Mouse (Mus musculus) cerebellum, adult 8-10 months (tissue): ENCODE measurements at regions not wholly inside any gene's neighbourhood (a gene's known extent, or its start where the extent isn't known, plus 50 kb on each side); places are given as distances from the start of the nearest gene placed in this dataset.
"Not testable (repeated sequence)": the region's sequence is repeated elsewhere in the genome, so short reads cannot be mapped to it uniquely, and the experiment has no call there.

Source experiments
- DNase-seq: peaks from one replicate; pipeline ENCODE4 v3.0.0; 2022

DNA sequence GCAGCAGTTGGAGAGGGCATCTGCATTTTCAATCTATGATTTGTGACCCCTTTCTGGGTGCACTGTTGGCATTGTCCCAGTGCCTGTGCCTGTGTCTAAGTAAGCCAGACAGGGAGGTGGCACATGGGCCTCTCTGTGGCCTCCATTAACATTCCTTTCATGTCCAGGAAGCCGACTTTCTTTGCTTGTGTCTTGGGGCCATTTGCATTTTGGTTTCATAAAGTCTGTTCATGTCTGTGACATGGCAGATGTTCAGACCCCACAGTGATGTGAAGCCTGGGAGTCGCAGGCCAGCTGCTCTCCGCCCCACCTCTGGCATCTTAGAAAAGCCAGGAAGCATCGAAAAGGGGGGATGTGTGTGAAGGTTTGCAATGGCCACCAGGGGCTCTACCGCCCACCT lies 153.1 kb downstream of the Kif26a start:
- no peak for DNase-seq

DNA sequence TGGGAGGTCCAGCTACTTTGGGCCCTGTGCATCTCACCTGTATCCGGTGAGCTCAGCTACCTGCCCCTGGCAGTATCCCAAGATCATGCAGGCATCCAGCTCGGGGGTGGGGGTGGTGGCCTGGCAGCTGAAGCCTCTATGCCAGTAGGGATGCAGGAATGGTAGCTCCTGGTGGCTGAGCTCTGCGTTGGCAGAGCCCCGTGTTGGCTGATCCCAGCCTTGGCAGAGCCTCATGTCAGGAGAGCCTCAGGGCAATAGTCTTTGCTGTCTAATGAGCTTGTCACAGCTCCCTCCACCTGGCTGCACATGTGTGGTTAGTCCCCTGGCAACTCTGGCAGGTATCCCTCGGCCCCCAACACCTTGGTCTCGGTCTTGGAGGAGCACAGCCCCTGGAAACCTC lies 153.6 kb downstream of the Kif26a start:
- no peak for DNase-seq

- DNase-seq, result no peak
These were observed 154.1 kb downstream of the Kif26a start for GRCm38 (mm10) chr12:112300125-112300524.

GRCm38 (mm10) chr12:112301411-112301891 lies 155.4 kb downstream of the Kif26a start:
- DNase-seq, result no peak

- DNase-seq, result no peak
These were observed 155.9 kb downstream of the Kif26a start for GRCm38 (mm10) chr12:112301929-112302328.

- no peak for DNase-seq
These were observed 160.2 kb downstream of the Kif26a start for GRCm38 (mm10) chr12:112306208-112306607.

DNA sequence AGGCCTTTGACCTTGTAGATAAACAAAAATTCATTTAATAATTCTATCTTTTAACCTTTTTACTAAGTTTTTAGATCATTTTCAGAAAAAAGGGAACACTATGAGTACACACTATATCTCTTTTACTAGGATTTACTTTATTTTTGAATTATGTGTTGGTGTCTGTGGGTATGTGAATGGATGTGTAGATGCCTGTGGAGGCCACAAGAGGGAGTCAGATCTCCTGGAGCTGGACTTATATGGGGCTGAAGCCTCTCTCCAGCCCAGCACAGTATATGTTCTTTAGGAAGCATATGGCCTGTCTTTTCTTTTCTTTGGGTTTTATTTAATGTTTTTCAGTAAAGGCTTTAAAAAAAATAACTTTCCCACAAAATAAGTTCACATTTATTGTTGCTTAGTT lies 162.0 kb downstream of the Kif26a start:
- DNase-seq, result no peak

DNA sequence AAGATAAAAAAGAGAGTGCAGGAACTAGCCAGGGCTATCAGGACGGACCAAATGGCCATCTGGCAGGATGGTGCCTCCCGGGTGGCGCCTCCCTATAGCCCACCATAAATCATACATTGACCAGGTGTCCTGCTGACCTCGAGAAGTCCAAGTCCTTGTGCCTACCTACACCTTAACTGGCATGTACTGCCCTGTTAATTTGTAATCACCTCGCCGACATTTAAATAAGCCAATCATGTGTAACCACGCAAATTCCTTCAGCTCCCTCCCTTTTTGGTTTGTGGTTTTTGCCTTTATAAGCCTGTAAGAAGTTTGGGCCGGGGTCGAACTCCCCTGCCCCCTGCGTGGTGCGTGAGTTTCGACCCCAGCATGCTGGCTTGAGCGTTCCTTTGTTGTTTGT lies 163.1 kb downstream of the Kif26a start:
- DNase-seq, result not testable (repeated sequence)

- DNase-seq, result no peak
These were observed 163.8 kb downstream of the Kif26a start for GRCm38 (mm10) chr12:112309781-112310180.

- DNase-seq, result no peak
These were observed 164.7 kb downstream of the Kif26a start for GRCm38 (mm10) chr12:112310661-112311060.

- no peak for DNase-seq
These were observed 168.8 kb downstream of the Kif26a start for GRCm38 (mm10) chr12:112314781-112315180.

DNA sequence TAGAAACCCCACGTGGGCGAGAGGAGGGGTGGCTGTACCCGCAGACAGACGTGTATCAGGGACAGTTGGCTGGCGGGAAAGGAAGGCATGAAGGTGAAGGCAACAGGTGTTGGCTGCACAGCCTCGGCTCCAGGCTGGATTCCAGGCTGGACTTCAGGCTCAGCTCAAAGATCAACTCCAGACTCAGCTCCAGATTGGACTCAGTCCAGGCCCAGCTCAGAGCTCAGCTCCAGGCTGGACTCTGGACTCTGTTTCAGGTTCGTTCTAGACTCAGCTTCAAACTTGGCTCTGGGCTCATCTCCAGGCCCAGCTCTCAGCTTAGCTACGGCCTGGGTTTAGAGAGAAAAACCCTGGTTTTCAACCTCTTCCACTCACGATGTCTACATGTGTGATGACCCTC lies 171.2 kb downstream of the Kif26a start:
- no peak for DNase-seq

GRCm38 (mm10) chr12:112318461-112318860 lies 170.8 kb upstream of the A530016L24Rik start:
- no peak for DNase-seq

- no peak for DNase-seq
These were observed 167.1 kb upstream of the A530016L24Rik start for GRCm38 (mm10) chr12:112322196-112322595.

- DNase-seq, result no peak
These were observed 161.8 kb upstream of the A530016L24Rik start for GRCm38 (mm10) chr12:112327411-112327810.

GRCm38 (mm10) chr12:112328809-112329575 lies 160.3 kb upstream of the A530016L24Rik start:
- no peak for DNase-seq

DNA sequence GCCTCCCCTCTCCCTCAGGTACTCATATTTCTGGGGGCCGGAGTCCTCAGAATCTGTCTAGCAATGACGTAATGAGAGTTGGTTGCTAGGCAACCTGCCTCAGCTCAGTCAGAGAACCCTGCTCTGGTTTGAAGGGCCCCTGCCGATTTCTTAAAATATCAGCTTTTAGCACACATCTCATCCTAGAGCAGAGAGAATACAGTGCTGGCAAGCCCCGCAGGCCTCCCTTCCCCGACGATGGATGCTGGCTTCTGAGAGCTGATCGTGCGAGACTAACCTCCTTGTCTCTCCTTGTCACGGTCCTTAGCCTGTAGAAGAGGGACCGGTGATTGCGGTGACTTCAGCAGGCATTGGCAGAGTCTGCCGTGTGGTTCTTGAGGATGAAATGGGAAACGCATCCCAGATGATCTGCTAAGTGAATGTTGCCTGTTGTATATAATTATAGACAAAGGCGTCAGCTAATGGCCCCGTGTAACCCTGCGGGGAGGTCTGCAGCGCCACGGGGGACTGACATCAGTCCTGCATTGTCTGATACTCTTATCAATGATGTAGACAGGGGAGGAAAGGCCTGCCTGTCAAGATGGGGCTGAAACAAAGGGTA lies 159.4 kb upstream of the A530016L24Rik start:
- peak; percentile 6 for DNase-seq

DNA sequence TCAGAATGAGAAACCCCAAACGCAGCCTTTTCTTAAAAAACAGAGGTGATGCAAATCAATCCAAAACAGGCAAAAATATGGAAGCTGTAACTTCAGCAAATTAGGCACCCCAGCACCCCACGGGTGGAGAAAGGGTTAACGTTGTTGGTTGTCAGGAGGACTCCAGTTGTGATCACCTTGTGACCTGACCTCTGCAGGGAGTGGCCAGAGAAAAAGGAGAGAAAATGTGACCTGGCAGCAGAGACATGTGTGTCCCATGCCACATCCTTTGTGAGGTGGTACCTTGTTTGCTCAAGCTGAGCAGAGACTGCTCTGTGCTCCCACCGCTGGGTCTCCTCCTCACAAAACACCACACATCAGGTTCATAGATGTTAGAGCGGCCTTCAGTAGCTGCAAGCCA lies 158.7 kb upstream of the A530016L24Rik start:
- no peak for DNase-seq

- no peak for DNase-seq
These were observed 158.2 kb upstream of the A530016L24Rik start for GRCm38 (mm10) chr12:112331061-112331460.

GRCm38 (mm10) chr12:112333125-112334079 lies 155.8 kb upstream of the A530016L24Rik start:
- no peak for DNase-seq

GRCm38 (mm10) chr12:112334106-112334855 lies 155.0 kb upstream of the A530016L24Rik start:
- DNase-seq, result no peak

- no peak for DNase-seq
These were observed 153.6 kb upstream of the A530016L24Rik start for GRCm38 (mm10) chr12:112335641-112336040.
